Mouse (Mus musculus): Measurements from ENCODE around the gene Olfr1396. TPM values are rescaled to one million over a fixed set of nuclear protein-coding genes. Genes with fewer than 3 reads are reported as not detected.

Olfr1396 gene
- polyA plus RNA-seq (2014; fragmentation: Nextera tagmentation; extraction: Ambion mirVana) = 0.08 TPM in 1 of 2 replicates, not detected in the other

- H3K27me3 ChIP-seq (ENCODE audit: control insufficient read depth, insufficient read depth, low read length) = no peaks in the 10 kb centered on the region
- H3K4me2 ChIP-seq (replicated peaks; ENCODE audit: low read depth, low read length) = no peak within 1 kb of the TSS
- no peaks in the 10 kb centered on the region for H3K4me1 ChIP-seq (ENCODE audit: control insufficient read depth, insufficient read depth, low read length)
- no peak for ATAC-seq (ENCODE audit: insufficient number of reproducible peaks, insufficient read depth, low FRiP score, low read depth)
- H3K4me3 ChIP-seq (ENCODE audit: low read depth, low read length) = no peak within 1 kb of the TSS
- no peaks in the 10 kb centered on the region for H3K9me3 ChIP-seq (ENCODE audit: control insufficient read depth, low read depth, low read length)
- no peaks in the 10 kb centered on the region for H3K36me3 ChIP-seq (ENCODE audit: control insufficient read depth, insufficient read depth, low read length)
- H3K27ac ChIP-seq (ENCODE audit: low read length) = no peak within 1 kb of the TSS
- no peak within 1 kb of the TSS for H3K9ac ChIP-seq (replicated peaks; ENCODE audit: low read depth, low read length)
These were observed at the start of gene Olfr1396 for GRCm38 (mm10) chr11:49114774-49115173. Olfr1396 (minus strand) TSS chr11:49114874.

GRCm38 (mm10) chr11:49156821-49157814 is 42.4 kb upstream of the Olfr1396 start:
- no peaks in the 10 kb centered on the region for H3K27me3 ChIP-seq (ENCODE audit: control insufficient read depth, insufficient read depth, low read length)
- no peaks in the 10 kb centered on the region for H3K36me3 ChIP-seq (ENCODE audit: control insufficient read depth, insufficient read depth, low read length)
- no peaks in the 10 kb centered on the region for H3K4me1 ChIP-seq (ENCODE audit: control insufficient read depth, insufficient read depth, low read length)
- H3K9ac ChIP-seq (replicated peaks; ENCODE audit: low read depth, low read length) = no peak overlapping the region
- ATAC-seq (ENCODE audit: insufficient number of reproducible peaks, insufficient read depth, low FRiP score, low read depth) = no peak
- WGBS = 81% methylated on average over 2 of the region's 2 CpGs
- no peak overlapping the region for H3K4me2 ChIP-seq (replicated peaks; ENCODE audit: low read depth, low read length)
- no peaks in the 10 kb centered on the region for H3K9me3 ChIP-seq (ENCODE audit: control insufficient read depth, low read depth, low read length)
- H3K4me3 ChIP-seq (ENCODE audit: low read depth, low read length) = no peak overlapping the region
- H3K27ac ChIP-seq (ENCODE audit: low read length) = no peak overlapping the region

GRCm38 (mm10) chr11:49154077-49154476 is 39.4 kb upstream of the Olfr1396 start, which contains the start of gene Olfr1394:
Olfr1394 (plus strand) TSS chr11:49154377.
- no peak for ATAC-seq (ENCODE audit: insufficient number of reproducible peaks, insufficient read depth, low FRiP score, low read depth)
- no peaks in the 10 kb centered on the region for H3K9me3 ChIP-seq (ENCODE audit: control insufficient read depth, low read depth, low read length)
- no peaks in the 10 kb centered on the region for H3K4me1 ChIP-seq (ENCODE audit: control insufficient read depth, insufficient read depth, low read length)
- no peak within 1 kb of the TSS for H3K27ac ChIP-seq (ENCODE audit: low read length)
- WGBS = 86% methylated on average over 1 of the region's 1 CpGs
- H3K4me3 ChIP-seq (ENCODE audit: low read depth, low read length) = no peak within 1 kb of the TSS
- no peaks in the 10 kb centered on the region for H3K36me3 ChIP-seq (ENCODE audit: control insufficient read depth, insufficient read depth, low read length)
- H3K4me2 ChIP-seq (replicated peaks; ENCODE audit: low read depth, low read length) = no peak within 1 kb of the TSS
- no peak within 1 kb of the TSS for H3K9ac ChIP-seq (replicated peaks; ENCODE audit: low read depth, low read length)
- no peaks in the 10 kb centered on the region for H3K27me3 ChIP-seq (ENCODE audit: control insufficient read depth, insufficient read depth, low read length)

GRCm38 (mm10) chr11:49141974-49142373 is 27.3 kb upstream of the Olfr1396 start, which contains the start of gene Olfr1395:
Olfr1395 (plus strand) TSS chr11:49142274.
- Histone ChIP-seq H3K27ac (ENCODE audit: low read length) (no peak within 1 kb of the TSS), H3K36me3 (ENCODE audit: control insufficient read depth, insufficient read depth, low read length) (no peaks in the 10 kb centered on the region)

GRCm38 (mm10) chr11:49124169-49124568 is 9.5 kb upstream of the Olfr1396 start:
- Histone ChIP-seq H3K36me3 (ENCODE audit: control insufficient read depth, insufficient read depth, low read length) (no peaks in the 10 kb centered on the region), H3K27me3 (ENCODE audit: control insufficient read depth, insufficient read depth, low read length) (no peaks in the 10 kb centered on the region), H3K4me1 (ENCODE audit: control insufficient read depth, insufficient read depth, low read length) (no peaks in the 10 kb centered on the region), H3K9ac (replicated peaks; ENCODE audit: low read depth, low read length) (no peak overlapping the region), H3K4me2 (replicated peaks; ENCODE audit: low read depth, low read length) (no peak overlapping the region), H3K27ac (ENCODE audit: low read length) (no peak overlapping the region), H3K4me3 (ENCODE audit: low read depth, low read length) (no peak overlapping the region), H3K9me3 (ENCODE audit: control insufficient read depth, low read depth, low read length) (no peaks in the 10 kb centered on the region)
- no peak for ATAC-seq (ENCODE audit: insufficient number of reproducible peaks, insufficient read depth, low FRiP score, low read depth)
- WGBS = 85% methylated on average over 2 of the region's 2 CpGs

More at GRCm38 (mm10) chr11:49141974-49142373, 27.3 kb upstream of the Olfr1396 start, which contains the start of gene Olfr1395:
- Histone ChIP-seq H3K4me1 (ENCODE audit: control insufficient read depth, insufficient read depth, low read length) (no peaks in the 10 kb centered on the region), H3K27me3 (ENCODE audit: control insufficient read depth, insufficient read depth, low read length) (no peaks in the 10 kb centered on the region), H3K4me3 (ENCODE audit: low read depth, low read length) (no peak within 1 kb of the TSS), H3K9ac (replicated peaks; ENCODE audit: low read depth, low read length) (no peak within 1 kb of the TSS), H3K4me2 (replicated peaks; ENCODE audit: low read depth, low read length) (no peak within 1 kb of the TSS), H3K9me3 (ENCODE audit: control insufficient read depth, low read depth, low read length) (no peaks in the 10 kb centered on the region)
- 87% methylated on average over 6 of the region's 6 CpGs for WGBS
- ATAC-seq (ENCODE audit: insufficient number of reproducible peaks, insufficient read depth, low FRiP score, low read depth) = no peak

GRCm38 (mm10) chr11:49119635-49120034 is 5.0 kb upstream of the Olfr1396 start:
- Histone ChIP-seq H3K9me3 (ENCODE audit: control insufficient read depth, low read depth, low read length) (no peaks in the 10 kb centered on the region), H3K36me3 (ENCODE audit: control insufficient read depth, insufficient read depth, low read length) (no peaks in the 10 kb centered on the region), H3K27me3 (ENCODE audit: control insufficient read depth, insufficient read depth, low read length) (no peaks in the 10 kb centered on the region), H3K27ac (ENCODE audit: low read length) (no peak overlapping the region), H3K9ac (replicated peaks; ENCODE audit: low read depth, low read length) (no peak overlapping the region), H3K4me3 (ENCODE audit: low read depth, low read length) (no peak overlapping the region), H3K4me1 (ENCODE audit: control insufficient read depth, insufficient read depth, low read length) (no peaks in the 10 kb centered on the region), H3K4me2 (replicated peaks; ENCODE audit: low read depth, low read length) (no peak overlapping the region)
- WGBS = 81% methylated on average over 3 of the region's 3 CpGs
- ATAC-seq (ENCODE audit: insufficient number of reproducible peaks, insufficient read depth, low FRiP score, low read depth) = no peak

- Histone ChIP-seq H3K36me3 (ENCODE audit: control insufficient read depth, insufficient read depth, low read length) (no peaks in the 10 kb centered on the region), H3K27ac (ENCODE audit: low read length) (no peak overlapping the region), H3K27me3 (ENCODE audit: control insufficient read depth, insufficient read depth, low read length) (no peaks in the 10 kb centered on the region), H3K4me2 (replicated peaks; ENCODE audit: low read depth, low read length) (no peak overlapping the region), H3K4me1 (ENCODE audit: control insufficient read depth, insufficient read depth, low read length) (no peaks in the 10 kb centered on the region), H3K4me3 (ENCODE audit: low read depth, low read length) (no peak overlapping the region), H3K9me3 (ENCODE audit: control insufficient read depth, low read depth, low read length) (no peaks in the 10 kb centered on the region), H3K9ac (replicated peaks; ENCODE audit: low read depth, low read length) (no peak overlapping the region)
- no peak for ATAC-seq (ENCODE audit: insufficient number of reproducible peaks, insufficient read depth, low FRiP score, low read depth)
- WGBS = 72% methylated on average over 2 of the region's 2 CpGs
These were observed 516 bp downstream of the Olfr1396 start for GRCm38 (mm10) chr11:49114158-49114557.

- H3K9ac ChIP-seq (replicated peaks; ENCODE audit: low read depth, low read length) = no peak overlapping the region
- no peak overlapping the region for H3K27ac ChIP-seq (ENCODE audit: low read length)
- H3K4me3 ChIP-seq (ENCODE audit: low read depth, low read length) = no peak overlapping the region
- 63% methylated on average over 6 of the region's 6 CpGs for WGBS
- H3K27me3 ChIP-seq (ENCODE audit: control insufficient read depth, insufficient read depth, low read length) = no peaks in the 10 kb centered on the region
- H3K4me2 ChIP-seq (replicated peaks; ENCODE audit: low read depth, low read length) = no peak overlapping the region
- H3K9me3 ChIP-seq (ENCODE audit: control insufficient read depth, low read depth, low read length) = no peaks in the 10 kb centered on the region
- no peak for ATAC-seq (ENCODE audit: insufficient number of reproducible peaks, insufficient read depth, low FRiP score, low read depth)
- H3K36me3 ChIP-seq (ENCODE audit: control insufficient read depth, insufficient read depth, low read length) = no peaks in the 10 kb centered on the region
- H3K4me1 ChIP-seq (ENCODE audit: control insufficient read depth, insufficient read depth, low read length) = 0 out of 2 replicates have a peak, but pooled peaks cover 3% of the 10 kb centered on the region
These were observed 2.0 kb downstream of the Olfr1396 start for GRCm38 (mm10) chr11:49112624-49113219.

Measured in stomach, embryonic 14.5 days (tissue).